Mouse (Mus musculus): ENCODE results near the gene Sh3glb1. TPM values are rescaled to one million over a fixed set of nuclear protein-coding genes. Genes with fewer than 3 reads are reported as not detected.
A peak's percentile ranks its signal among the peaks of the same experiment; 100 is the strongest.

Sh3glb1 gene
- total RNA-seq, 2 experiments from 2014 or later = 120 to 151 TPM

DNA sequence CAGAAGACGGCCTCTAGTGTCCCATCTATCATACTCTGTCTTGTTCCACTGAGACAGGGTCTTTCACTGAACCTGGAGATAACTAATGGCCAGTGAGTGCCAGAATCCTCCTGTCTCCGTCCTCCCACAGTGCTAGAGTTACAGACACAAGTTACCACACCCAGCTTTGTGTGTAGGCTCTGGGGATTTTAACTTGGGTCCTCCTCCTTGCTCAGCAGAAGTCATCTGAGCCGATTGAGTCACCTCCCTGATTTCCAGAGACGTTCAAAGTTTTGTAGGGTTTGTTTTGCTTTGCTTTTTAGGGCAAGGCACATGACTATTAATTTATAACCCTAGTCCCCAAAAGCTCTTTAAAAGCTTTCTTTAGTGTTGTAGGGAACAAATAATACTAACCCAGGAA lies 41.0 kb downstream of the Sh3glb1 start:
- ATAC-seq (replicated peaks; ENCODE audit: low FRiP score, poor library complexity, severe bottlenecking) = no peak

- no peak for ATAC-seq (replicated peaks; ENCODE audit: low FRiP score, poor library complexity, severe bottlenecking)
Measured at GRCm38 (mm10) chr3:144677751-144678150, 42.4 kb downstream of the Sh3glb1 start.

- no peak for ATAC-seq (replicated peaks; ENCODE audit: low FRiP score, poor library complexity, severe bottlenecking)
Measured at GRCm38 (mm10) chr3:144676249-144676648, 43.9 kb downstream of the Sh3glb1 start.

GRCm38 (mm10) chr3:144672016-144672415 lies 48.1 kb downstream of the Sh3glb1 start:
- no peak for ATAC-seq (replicated peaks; ENCODE audit: low FRiP score, poor library complexity, severe bottlenecking)

DNA sequence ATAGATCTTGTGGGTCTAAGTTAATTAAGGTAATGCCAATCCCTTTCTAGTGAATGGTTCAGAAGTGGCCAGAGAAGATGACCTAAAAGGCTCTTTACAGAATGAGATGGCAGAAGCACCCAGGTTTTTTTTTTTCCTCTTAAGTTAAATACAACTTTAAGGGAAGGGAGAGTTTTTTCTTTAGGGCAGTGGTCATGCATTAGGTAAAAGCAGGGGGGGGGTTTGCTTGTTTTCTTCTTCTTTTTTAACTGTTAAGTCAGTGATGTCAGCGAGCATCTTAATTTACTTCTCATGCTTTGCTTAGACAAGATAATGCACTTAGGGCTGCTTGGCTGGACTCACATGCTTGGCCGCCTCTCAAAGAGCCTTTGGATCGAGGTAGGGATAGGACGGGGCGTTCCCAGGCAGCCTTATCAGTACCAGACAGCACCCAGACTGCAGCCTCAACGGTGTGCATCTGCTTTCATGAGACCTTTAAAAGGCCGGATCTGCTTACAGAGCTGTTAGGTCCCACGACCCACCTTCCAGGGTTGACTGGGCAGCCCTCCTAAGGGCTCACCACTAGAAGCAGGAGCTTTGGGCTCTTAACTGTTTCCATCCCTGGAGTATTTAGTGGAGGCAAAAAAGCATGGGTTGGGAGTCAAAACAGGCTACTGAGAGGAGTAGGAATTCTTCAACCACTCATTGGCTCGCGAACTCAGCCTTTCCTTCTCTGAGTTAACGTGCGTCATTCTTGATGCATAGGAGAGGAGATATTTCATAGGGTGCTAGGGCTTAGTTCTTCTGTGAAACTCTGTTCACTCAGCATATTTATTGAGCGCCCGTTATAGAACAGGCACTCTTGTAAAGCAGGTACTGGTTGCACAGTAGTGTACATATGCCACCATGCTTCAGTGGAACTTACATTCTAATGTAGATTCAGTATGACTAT lies 49.9 kb downstream of the Sh3glb1 start:
- peak; percentile 90 for ATAC-seq (replicated peaks; ENCODE audit: low FRiP score, poor library complexity, severe bottlenecking)

DNA sequence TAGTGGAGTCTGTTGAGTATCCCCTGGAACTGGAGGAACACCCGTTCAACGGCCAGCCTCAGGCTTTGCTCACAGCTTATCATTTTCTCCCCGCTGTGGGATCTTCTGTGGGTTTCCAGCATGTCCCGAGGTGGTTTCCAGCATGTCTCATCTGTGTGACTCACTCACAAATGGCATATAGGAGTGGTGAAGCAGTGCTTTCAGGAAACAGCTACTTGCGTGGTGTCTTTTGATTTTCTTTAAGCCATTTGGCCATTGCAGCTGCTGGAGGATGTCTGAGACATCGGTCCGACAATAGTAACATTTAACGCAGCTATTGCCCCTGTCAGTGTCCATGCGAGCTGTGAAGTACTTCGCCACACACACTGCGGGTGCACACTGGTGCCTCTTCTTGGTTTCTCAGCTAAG lies 50.7 kb downstream of the Sh3glb1 start:
- peak; percentile 52 for ATAC-seq (replicated peaks; ENCODE audit: low FRiP score, poor library complexity, severe bottlenecking)

- ATAC-seq (replicated peaks; ENCODE audit: low FRiP score, poor library complexity, severe bottlenecking) = no peak
Measured at GRCm38 (mm10) chr3:144668949-144669348, 51.2 kb downstream of the Sh3glb1 start.

DNA sequence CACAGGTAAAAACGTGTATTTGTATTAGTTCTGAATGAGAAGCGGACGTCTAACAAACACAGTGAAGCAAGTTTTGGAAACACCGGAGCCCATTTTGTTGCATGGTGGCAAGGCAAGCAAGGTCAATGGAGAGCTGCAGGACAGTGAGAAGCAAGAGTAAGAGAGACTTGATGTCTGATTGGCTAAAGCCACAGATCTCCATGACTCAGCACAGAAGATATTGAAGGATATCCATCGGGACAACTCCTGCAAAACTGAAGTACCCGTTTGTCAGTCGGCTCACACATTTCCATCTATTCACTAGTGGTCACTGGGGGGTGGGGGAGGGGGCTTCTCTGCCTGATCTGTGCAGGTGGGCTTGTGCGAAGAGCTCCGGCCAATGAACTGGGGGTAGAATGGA lies 52.1 kb downstream of the Sh3glb1 start:
- ATAC-seq (replicated peaks; ENCODE audit: low FRiP score, poor library complexity, severe bottlenecking) = no peak

DNA sequence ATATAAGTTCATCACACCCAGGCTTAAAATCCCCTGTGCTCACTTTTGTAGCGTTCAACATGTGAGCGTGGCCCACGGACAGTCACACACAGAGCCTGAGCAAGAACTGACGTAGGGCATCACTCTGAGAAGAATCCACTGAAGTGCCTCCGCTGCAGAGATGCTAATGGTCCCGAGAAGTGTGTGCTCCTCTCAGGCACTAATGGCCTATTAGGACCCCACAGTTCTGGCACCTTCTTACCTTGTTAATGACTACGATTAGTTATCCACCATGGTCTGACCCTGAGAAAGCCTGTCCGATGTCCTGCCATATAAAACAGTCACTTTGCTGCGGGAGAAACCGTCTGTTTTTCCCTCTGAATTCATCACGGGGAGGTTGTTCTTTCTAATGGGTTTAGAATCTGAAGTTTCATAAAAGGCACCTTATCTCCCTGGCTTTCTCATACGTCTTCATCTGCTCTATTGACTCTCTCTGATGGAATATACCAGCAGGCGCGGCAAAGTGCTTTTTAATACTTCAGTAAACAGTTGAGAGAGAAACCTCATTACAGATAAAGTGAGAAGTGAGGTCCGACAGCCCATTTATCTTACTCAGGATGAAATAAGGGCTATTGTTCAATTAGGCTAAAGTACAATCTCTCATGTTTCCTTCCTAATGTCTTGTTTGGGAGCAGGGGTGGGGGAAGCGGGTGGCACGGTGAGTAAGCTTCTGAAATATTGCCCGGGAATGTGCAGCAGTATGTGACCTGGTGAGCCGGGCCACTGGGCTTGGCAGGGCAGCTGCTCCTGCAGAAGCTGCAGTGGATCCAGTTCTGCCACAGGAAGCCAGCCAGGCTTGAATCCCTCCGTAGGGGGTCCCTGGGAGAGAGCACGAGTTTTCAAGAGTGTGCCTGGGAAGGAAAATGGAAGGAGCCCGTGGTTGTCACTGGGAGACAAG lies 55.5 kb downstream of the Sh3glb1 start:
- no peak for ATAC-seq (replicated peaks; ENCODE audit: low FRiP score, poor library complexity, severe bottlenecking)

DNA sequence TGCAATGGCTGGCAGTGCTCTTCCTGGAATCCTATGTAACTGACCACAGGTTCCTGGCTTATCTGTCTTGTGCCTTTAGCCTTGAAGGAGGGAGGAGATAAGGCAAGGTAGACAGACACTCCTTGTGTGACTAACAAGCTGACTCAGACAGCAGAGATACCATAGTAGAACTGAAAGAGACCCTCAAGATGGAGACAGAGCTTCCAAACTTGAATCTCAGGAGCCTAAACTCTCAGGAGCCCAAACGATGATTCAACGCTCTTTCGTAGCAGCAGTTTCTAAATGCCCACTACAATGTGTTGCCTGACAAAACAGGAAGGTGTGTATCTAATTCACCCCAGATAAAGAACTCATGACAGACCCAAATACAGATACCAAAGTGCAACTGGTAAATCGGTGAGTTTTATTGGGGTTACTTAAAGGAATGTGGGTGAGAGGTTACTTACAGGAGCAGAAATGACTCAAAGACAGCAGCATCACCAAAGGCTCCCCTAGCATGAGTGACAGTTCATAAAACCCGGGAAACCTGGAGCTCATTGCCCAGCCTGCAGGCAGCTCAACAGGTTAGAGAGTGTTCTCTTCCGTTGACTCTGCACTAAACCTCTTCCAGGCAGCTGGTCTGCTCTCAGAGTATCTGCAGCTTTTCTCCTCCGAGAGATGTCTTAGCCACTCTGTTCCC lies 56.6 kb downstream of the Sh3glb1 start:
- no peak for ATAC-seq (replicated peaks; ENCODE audit: low FRiP score, poor library complexity, severe bottlenecking)

- ATAC-seq (replicated peaks; ENCODE audit: low FRiP score, poor library complexity, severe bottlenecking) = peak; percentile 79
Measured at GRCm38 (mm10) chr3:144662215-144662852, 57.8 kb downstream of the Sh3glb1 start.

GRCm38 (mm10) chr3:144661439-144661838 lies 58.7 kb downstream of the Sh3glb1 start:
- peak; percentile 84 for ATAC-seq (replicated peaks; ENCODE audit: low FRiP score, poor library complexity, severe bottlenecking)

DNA sequence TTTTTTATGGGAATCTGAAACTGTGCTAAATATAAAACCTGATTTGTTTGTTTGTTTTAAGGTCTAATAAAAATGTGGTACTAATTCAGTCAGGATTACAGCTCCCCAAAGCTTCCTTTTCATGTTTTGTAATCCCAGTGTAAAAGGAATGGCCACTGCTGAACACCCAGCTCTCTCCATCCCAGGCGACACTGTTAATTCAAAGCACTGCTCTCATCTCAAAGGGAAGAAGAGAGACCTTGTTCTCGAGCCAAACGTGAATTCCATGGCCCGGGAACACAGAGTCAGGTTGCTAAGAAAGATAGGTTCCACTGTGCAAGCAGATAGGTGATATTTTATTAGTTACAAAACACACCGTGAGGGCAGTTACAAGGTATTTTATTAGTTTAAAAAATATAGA lies 75.9 kb downstream of the Sh3glb1 start:
- ATAC-seq (replicated peaks; ENCODE audit: low FRiP score, poor library complexity, severe bottlenecking) = no peak

GRCm38 (mm10) chr3:144643301-144643871 lies 76.7 kb downstream of the Sh3glb1 start:
- ATAC-seq (replicated peaks; ENCODE audit: low FRiP score, poor library complexity, severe bottlenecking) = no peak; the same call in 1 of the 2 replicates

DNA sequence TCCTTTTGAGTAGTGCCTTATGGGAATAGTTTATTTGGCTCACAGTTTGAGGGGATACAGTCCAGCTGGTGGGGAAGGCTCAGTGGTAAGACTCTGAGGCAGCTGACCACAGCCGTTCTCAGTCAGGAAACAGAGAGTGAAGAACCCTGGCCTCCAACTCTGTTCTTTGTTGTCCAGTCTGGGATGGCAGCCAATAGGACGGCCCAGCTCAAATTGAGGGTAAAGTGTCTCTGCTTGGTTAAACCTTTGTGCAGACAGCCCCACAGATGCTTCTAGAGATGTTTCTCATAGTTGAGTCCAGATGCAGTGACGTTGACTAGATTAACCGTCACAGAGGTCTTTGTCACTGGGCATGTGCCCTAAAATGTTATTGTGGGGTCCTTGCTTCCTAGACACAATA lies 78.0 kb downstream of the Sh3glb1 start:
- no peak for ATAC-seq (replicated peaks; ENCODE audit: low FRiP score, poor library complexity, severe bottlenecking)

DNA sequence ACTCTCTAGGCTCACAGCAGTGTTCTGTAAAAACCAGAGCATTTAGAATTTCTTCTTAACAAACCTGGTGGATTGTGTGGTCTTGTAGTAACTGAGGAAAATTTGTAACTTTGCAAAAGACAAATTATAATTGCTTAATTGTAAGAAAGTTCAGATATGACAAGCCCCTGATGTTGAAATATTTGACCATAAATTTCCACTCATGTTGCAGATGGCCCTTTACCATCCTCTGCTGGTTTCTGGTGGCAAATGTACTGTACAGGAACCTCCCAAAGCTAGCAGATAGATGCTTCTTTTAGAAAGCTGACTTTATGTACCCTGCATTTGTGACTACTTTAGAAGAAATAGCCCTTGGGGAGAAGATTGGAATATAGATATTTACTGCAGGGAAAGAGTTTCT lies 80.1 kb downstream of the Sh3glb1 start:
- no peak for ATAC-seq (replicated peaks; ENCODE audit: low FRiP score, poor library complexity, severe bottlenecking)

GRCm38 (mm10) chr3:144639387-144639786 lies 80.7 kb downstream of the Sh3glb1 start:
- ATAC-seq (replicated peaks; ENCODE audit: low FRiP score, poor library complexity, severe bottlenecking) = no peak

DNA sequence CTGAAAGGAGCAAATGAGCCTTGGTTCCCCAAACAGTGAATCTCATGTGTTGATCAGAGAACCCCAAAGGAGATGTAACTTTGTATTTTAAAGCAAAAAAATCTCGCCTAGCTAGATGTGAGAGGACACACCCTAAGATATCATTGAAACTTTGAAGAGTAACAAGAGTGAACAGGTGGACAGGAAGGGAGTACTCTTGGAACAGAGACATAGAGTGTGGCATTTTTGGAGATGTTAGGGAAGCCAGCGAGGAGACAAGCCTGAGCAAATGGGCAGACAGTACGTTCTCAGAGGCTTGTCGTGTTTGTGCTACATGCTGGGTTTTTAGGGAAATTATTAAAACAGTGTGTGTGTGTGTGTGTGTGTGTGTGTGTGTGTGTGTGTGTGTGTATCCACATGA lies 82.0 kb downstream of the Sh3glb1 start:
- ATAC-seq (replicated peaks; ENCODE audit: low FRiP score, poor library complexity, severe bottlenecking) = no peak

- ATAC-seq (replicated peaks; ENCODE audit: low FRiP score, poor library complexity, severe bottlenecking) = no peak
Measured at GRCm38 (mm10) chr3:144635236-144635635, 84.9 kb downstream of the Sh3glb1 start.

All from erythroblast, adult 5-6 weeks (primary cell).